Mouse (Mus musculus): ENCODE results near the gene Olfr293. TPM values are rescaled to one million over a fixed set of nuclear protein-coding genes. Genes with fewer than 3 reads are reported as not detected.

Olfr293 gene
- not detected in 2 replicates for polyA plus RNA-seq (2014; fragmentation: Nextera tagmentation; extraction: Ambion mirVana)

DNA sequence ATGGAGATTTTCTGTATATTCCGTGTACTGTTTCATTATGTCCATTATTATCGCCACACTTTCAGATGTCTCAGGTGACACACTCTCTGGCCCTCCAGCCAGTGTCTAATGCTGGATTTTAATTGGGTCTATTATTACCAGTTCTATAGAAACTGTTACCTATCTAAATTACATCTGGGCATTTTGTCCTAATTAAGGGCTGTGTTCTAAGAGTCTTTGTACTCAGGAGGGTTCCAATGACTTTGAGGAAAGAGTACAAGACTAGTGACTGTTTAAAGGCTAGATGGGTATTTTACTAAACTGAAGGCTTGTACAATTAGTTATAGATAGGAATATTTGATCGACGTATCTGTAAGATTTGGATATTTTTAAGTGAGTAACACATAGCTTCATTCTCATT is at the start of gene Olfr293:
TSS of gene Olfr293 (plus strand) at position 301 of the 400 bp plus-strand sequence.
- Histone ChIP-seq H3K9me3 (ENCODE audit: control insufficient read depth, low read depth, low read length) (no peaks in the 10 kb centered on the region), H3K9ac (replicated peaks; ENCODE audit: low read depth, low read length) (no peak within 1 kb of the TSS), H3K36me3 (ENCODE audit: control insufficient read depth, insufficient read depth, low read length) (no peaks in the 10 kb centered on the region), H3K27ac (ENCODE audit: low read length) (no peak within 1 kb of the TSS), H3K4me2 (replicated peaks; ENCODE audit: low read depth, low read length) (no peak within 1 kb of the TSS), H3K4me3 (ENCODE audit: low read depth, low read length) (no peak within 1 kb of the TSS), H3K4me1 (ENCODE audit: control insufficient read depth, insufficient read depth, low read length) (no peaks in the 10 kb centered on the region), H3K27me3 (ENCODE audit: control insufficient read depth, insufficient read depth, low read length) (no peaks in the 10 kb centered on the region)
- 94% methylated on average over 4 of the region's 4 CpGs for WGBS
- no peak for ATAC-seq (ENCODE audit: insufficient number of reproducible peaks, insufficient read depth, low FRiP score, low read depth)

DNA sequence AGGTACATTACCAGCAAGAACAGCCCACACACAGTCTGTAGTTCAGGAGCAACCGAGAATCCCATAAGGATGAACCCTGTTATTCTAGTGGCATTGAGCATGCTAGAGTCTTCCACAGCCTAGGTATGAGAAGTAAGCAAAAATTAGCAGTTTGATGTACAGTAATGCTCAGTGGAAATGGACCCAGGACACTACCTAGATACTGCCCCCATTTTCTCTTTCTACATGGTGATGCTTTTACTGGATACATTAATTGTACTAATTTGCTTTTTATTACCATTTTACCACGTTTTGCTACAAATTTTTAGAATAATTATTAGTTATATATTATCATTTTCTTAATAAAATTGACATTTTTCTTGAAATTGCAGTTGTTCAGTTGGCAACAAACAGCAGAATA is 32.3 kb upstream of the Olfr293 start, which contains the start of gene Olfr294:
TSS of gene Olfr294 (minus strand) at position 101 of the 400 bp plus-strand sequence.
- H3K36me3 ChIP-seq (ENCODE audit: control insufficient read depth, insufficient read depth, low read length): no peaks in the 10 kb centered on the region
- 58% methylated on average over 2 of the region's 2 CpGs for WGBS
- ATAC-seq (ENCODE audit: insufficient number of reproducible peaks, insufficient read depth, low FRiP score, low read depth): no peak

DNA sequence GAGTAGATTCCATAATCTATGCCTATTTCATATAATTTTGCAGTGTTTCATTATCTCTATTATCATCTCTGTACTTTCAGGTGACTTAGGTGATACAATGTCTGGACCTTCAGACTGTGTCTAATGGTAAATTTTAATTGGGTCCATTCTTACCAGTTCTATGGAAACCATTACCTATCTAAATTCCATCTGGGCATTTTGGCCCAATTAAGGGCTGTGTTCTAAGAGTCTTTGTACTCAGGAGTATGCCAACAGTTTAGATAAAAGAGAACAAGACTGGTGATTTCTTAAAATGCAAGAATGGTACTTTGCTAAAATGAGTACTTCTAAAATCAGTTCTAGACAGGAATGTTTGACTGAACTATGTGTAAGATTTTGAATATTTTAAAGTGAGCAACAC is 39.2 kb downstream of the Olfr293 start, which contains the start of gene Olfr292:
TSS of gene Olfr292 (plus strand) at position 301 of the 400 bp plus-strand sequence.
- H3K27ac ChIP-seq (ENCODE audit: low read length): no peak within 1 kb of the TSS
- no peak for ATAC-seq (ENCODE audit: insufficient number of reproducible peaks, insufficient read depth, low FRiP score, low read depth)

More for the DNA sequence above, 32.3 kb upstream of the Olfr293 start, which contains the start of gene Olfr294:
- no peaks in the 10 kb centered on the region for H3K4me1 ChIP-seq (ENCODE audit: control insufficient read depth, insufficient read depth, low read length)
- no peak within 1 kb of the TSS for H3K9ac ChIP-seq (replicated peaks; ENCODE audit: low read depth, low read length)
- H3K27ac ChIP-seq (ENCODE audit: low read length): no peak within 1 kb of the TSS
- H3K9me3 ChIP-seq (ENCODE audit: control insufficient read depth, low read depth, low read length): no peaks in the 10 kb centered on the region
- no peaks in the 10 kb centered on the region for H3K27me3 ChIP-seq (ENCODE audit: control insufficient read depth, insufficient read depth, low read length)
- H3K4me3 ChIP-seq (ENCODE audit: low read depth, low read length): no peak within 1 kb of the TSS
- H3K4me2 ChIP-seq (replicated peaks; ENCODE audit: low read depth, low read length): no peak within 1 kb of the TSS

More for the DNA sequence above, 39.2 kb downstream of the Olfr293 start, which contains the start of gene Olfr292:
- Histone ChIP-seq H3K4me1 (ENCODE audit: control insufficient read depth, insufficient read depth, low read length) (no peaks in the 10 kb centered on the region), H3K9me3 (ENCODE audit: control insufficient read depth, low read depth, low read length) (no peaks in the 10 kb centered on the region), H3K4me3 (ENCODE audit: low read depth, low read length) (no peak within 1 kb of the TSS), H3K27me3 (ENCODE audit: control insufficient read depth, insufficient read depth, low read length) (no peaks in the 10 kb centered on the region), H3K4me2 (replicated peaks; ENCODE audit: low read depth, low read length) (no peak within 1 kb of the TSS), H3K36me3 (ENCODE audit: control insufficient read depth, insufficient read depth, low read length) (no peaks in the 10 kb centered on the region), H3K9ac (replicated peaks; ENCODE audit: low read depth, low read length) (no peak within 1 kb of the TSS)

Other genes starting within 250 kb of the Olfr293 start
- gene Olfr301, start 245.2 kb upstream of the Olfr293 start, polyA plus RNA-seq (2014; fragmentation: Nextera tagmentation; extraction: Ambion mirVana): not detected in 2 replicates
- not detected in 2 replicates for gene Olfr299, start 189.1 kb upstream of the Olfr293 start, polyA plus RNA-seq (2014; fragmentation: Nextera tagmentation; extraction: Ambion mirVana)
- not detected in 2 replicates for gene Olfr298, start 156.6 kb upstream of the Olfr293 start, polyA plus RNA-seq (2014; fragmentation: Nextera tagmentation; extraction: Ambion mirVana)
- not detected in 2 replicates for gene Olfr297, start 129.1 kb upstream of the Olfr293 start, polyA plus RNA-seq (2014; fragmentation: Nextera tagmentation; extraction: Ambion mirVana)
- gene Olfr295, start 65.2 kb upstream of the Olfr293 start, polyA plus RNA-seq (2014; fragmentation: Nextera tagmentation; extraction: Ambion mirVana): not detected in 2 replicates
- not detected in 2 replicates for gene Olfr294, start 32.4 kb upstream of the Olfr293 start, polyA plus RNA-seq (2014; fragmentation: Nextera tagmentation; extraction: Ambion mirVana)
- gene Olfr292, start 39.3 kb downstream of the Olfr293 start, polyA plus RNA-seq (2014; fragmentation: Nextera tagmentation; extraction: Ambion mirVana): not detected in 2 replicates
- gene Folh1, start 126.9 kb downstream of the Olfr293 start, polyA plus RNA-seq (2014; fragmentation: Nextera tagmentation; extraction: Ambion mirVana): not detected in 2 replicates
- gene Vmn2r77, start 146.0 kb downstream of the Olfr293 start, polyA plus RNA-seq (2014; fragmentation: Nextera tagmentation; extraction: Ambion mirVana): not detected in 2 replicates

Data from stomach, embryonic 14.5 days (tissue).